Mouse (Mus musculus) CD8-positive naive resting alpha-beta T cell, adult 2 months (primary cell): Measurements from ENCODE around the gene Immt.
"Not testable (repeated sequence)": the region's sequence is repeated elsewhere in the genome, so short reads cannot be mapped to it uniquely, and the experiment has no call there.

Source experiments
- DNase-seq, 2 experiments: peaks; one replicate each; pipeline ENCODE4 v3.0.0; 2022; ENCODE audit warnings: low read depth in 2 of 2, low spot score in 2 of 2

The Immt gene

DNA sequence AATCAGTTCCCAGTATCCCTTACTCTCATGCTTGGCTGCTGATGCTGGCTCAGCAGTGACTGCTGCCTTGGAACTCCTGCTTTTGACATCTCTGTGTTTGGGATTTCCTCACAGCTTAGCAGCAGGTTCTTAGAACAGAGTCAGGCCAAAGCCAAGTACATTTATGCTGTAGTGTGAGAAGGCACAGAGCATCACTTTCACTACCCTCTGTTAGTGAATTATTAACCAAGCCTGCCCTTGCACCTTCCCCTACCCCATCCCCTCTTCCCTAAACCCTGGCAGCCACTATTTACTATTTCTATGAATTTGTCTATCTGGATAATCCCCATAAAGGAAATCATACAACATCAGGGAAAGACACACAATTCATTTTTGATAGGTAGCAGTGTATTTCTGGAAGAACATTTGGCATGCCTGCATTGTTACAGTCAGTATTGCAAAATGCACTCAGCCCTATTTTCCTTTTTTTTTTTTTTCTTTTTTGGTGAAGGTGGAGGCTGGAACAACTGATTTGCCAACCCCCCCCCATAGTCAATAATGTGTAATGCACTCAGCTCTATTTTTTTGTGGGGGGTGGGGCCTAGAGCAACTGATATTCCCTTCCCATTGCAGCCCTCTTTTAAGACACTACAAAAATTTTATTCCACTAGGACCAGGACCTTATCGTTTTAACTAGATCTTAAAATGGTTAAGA is 9.6 kb downstream of the Immt start:
- no peak for DNase-seq

DNA sequence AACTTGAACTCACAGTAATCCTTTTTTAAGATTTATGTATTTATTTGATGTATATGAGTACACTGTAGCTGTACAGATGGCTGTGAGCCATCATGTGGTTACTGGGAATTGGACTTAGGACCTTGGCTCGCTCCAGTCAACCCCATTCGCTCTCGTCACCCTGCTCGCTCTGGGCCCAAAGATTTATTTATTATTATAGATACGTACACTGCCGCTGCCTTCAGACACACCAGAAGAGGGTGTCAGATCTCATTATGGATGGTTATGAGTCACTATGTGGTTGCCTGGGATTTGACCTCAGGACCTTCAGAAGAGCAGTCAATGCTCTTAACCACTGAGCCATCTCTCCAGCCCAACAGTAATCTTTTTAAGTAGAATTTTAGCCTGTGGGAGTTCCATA is 15.8 kb downstream of the Immt start:
- not testable (repeated sequence) for DNase-seq

GRCm38 (mm10) chr6:71867751-71868150 is 36.6 kb downstream of the Immt start:
- DNase-seq = no peak

DNA sequence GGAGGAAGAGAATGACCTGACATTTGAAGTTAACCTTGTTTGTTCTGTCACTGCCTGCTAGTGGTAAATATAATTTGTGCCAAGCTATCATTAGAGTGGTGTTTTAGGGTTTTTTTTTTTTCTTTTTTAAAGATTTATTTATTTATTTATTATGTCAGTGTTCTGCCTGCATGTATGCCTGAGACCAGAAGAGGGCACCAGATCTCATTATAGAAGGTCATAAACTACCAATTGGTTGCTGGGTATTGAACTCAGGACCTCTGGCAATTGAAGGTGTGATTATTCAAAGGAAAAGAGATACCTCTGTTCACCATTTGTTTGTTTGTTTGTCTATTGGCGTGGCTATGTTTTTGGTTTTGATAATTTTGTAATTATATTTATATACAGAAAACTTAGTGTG is 37.7 kb downstream of the Immt start:
- DNase-seq = no peak

- no peak for DNase-seq
These were observed 40.3 kb downstream of the Immt start for GRCm38 (mm10) chr6:71871396-71871795.

- no peak for DNase-seq
These were observed 47.0 kb downstream of the Immt start for GRCm38 (mm10) chr6:71877965-71878760.

GRCm38 (mm10) chr6:71893263-71893662 is 62.1 kb downstream of the Immt start:
- no peak for DNase-seq

- no peak for DNase-seq
These were observed 76.6 kb downstream of the Immt start for GRCm38 (mm10) chr6:71907702-71908235.

- peak; percentile 85 to 93 for DNase-seq
These were observed 77.6 kb downstream of the Immt start, which contains the start of the genes Ptcd3 and Polr1a for GRCm38 (mm10) chr6:71908481-71909381. Ptcd3 (minus strand) TSS chr6:71908750. Polr1a (plus strand) TSS chr6:71909053.

DNA sequence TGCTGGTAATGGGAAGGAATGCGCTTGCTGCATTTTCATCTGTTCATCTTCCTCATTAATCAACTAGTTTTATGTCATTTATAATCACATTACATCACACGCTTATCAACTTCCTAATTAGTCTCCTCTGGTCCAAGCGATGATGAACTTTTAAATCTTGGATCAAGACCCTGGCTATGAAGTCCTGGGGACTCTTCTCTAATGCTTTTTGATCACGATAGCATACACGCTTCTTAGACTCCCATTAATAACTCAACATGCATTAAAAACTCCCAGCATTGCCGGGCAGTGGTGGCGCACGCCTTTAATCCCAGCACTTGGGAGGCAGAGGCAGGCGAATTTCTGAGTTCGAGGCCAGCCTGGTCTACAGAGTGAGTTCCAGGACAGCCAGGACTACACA is 78.3 kb downstream of the Immt start:
- DNase-seq = no peak

- DNase-seq = peak in 1 of 2 experiments; percentile 3
These were observed 78.7 kb downstream of the Immt start for GRCm38 (mm10) chr6:71909840-71910239.

GRCm38 (mm10) chr6:71911686-71912450 is 80.7 kb downstream of the Immt start:
- DNase-seq = no peak

DNA sequence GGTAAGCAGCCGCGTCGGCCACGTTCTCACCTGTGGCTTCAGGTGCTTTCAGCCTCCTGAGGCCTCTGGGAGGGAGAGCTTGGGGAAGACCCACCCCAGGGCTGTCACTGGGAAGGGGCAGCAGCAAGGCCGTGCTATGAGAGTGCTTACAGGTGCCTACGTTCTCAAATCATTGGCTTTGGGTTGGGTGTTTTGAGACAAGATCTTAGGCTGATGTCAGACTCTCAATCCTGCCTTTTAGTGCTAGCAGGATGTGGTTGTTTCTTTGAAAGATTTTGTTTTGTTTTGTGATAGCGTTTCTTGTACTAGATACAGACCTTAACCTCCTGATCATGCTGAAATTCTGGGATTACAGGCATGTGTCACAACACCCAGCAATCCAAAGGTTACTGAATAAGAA is 89.6 kb downstream of the Immt start:
- DNase-seq = no peak

DNA sequence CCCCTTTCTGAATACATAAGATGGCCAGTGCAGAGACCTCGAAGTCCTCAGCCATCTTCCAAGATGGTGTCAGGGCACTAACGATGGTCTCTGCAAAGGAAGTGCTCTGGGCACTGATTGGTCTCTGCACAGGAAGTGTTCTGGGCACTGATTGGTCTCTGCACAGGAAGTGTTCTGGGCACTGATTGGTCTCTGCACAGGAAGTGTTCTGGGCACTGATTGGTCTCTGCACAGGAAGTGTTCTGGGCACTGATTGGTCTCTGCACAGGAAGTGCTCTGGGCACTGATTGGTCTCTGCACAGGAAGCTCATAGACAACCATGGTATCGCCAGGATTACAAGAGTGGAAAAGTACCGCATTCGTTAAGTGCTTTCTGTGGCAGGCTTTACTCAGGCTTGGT is 94.1 kb downstream of the Immt start:
- DNase-seq = not testable (repeated sequence)
